Mouse (Mus musculus) urinary bladder, adult 18-20 months (tissue): ENCODE measurements at regions not wholly inside any gene's neighbourhood (a gene's known extent, or its start where the extent isn't known, plus 50 kb on each side); places are given as distances from the start of the nearest gene placed in this dataset.

Source experiments
- DNase-seq, 2 experiments: peaks; one replicate each; pipeline ENCODE4 v3.0.0; 2022; ENCODE audit warnings: low spot score in 2 of 2, mixed read lengths in 2 of 2

GRCm38 (mm10) chr5:112166410-112167175 lies 85.7 kb downstream of the Cryba4 start:
- no peak for DNase-seq

- no peak for DNase-seq
Measured at GRCm38 (mm10) chr5:112167790-112168189, 84.5 kb downstream of the Cryba4 start.

- no peak for DNase-seq
Measured at GRCm38 (mm10) chr5:112171325-112171724, 81.0 kb downstream of the Cryba4 start.

- DNase-seq = no peak
Measured at GRCm38 (mm10) chr5:112179213-112180057, 72.9 kb downstream of the Cryba4 start.

GRCm38 (mm10) chr5:112182775-112183174 lies 69.5 kb downstream of the Cryba4 start:
- DNase-seq = no peak

GRCm38 (mm10) chr5:112195667-112196066 lies 56.7 kb downstream of the Cryba4 start:
- no peak for DNase-seq
